Mouse (Mus musculus) testis, adult 2 months (tissue): ENCODE data around the gene Pmepa1.

Source experiments
- CTCF ChIP-seq: fragments of 200-500 bp; IDR thresholded peaks from 2 replicates; pipeline ENCODE4 v1.5.1; 2012; ENCODE audit warnings: low read depth, mild to moderate bottlenecking, inconsistent platforms, low read length, moderate library complexity; ENCODE audit not compliant: control insufficient read depth, insufficient read depth, insufficient replicate concordance
- POLR2A ChIP-seq: fragments of 200-500 bp; IDR thresholded peaks from 2 replicates; pipeline ENCODE4 v1.6.1; 2012; ENCODE audit warnings: low read depth, mild to moderate bottlenecking, inconsistent platforms, low read length, moderate library complexity; ENCODE audit not compliant: control insufficient read depth

DNA sequence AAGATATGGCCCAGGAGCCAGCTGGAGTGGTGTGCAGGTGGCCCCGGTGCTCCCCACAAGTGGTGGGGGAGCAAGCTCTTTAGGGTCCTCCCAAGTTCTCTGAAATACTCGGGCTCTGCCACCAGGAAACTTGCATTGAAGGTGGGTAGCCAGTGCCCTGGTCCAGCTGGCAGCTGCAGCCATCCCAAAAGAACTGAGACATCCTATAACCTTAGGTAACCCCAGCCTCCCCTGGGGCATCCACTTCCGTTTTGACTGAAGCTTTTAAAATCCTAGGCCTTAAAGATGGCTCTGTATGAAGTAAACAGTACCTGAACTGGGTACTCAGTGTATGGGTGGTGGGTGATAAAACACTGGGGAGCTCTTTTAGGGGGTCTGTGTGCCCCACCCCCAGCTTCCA, 52.8 kb downstream of the Pmepa1 start:
- no peak for TF ChIP-seq POLR2A
- no peak for TF ChIP-seq CTCF
